Mouse (Mus musculus) retina, postnatal 7 days (tissue): ENCODE data around the gene Tbcd.
"Not testable (repeated sequence)": the region's sequence is repeated elsewhere in the genome, so short reads cannot be mapped to it uniquely, and the experiment has no call there.

ENCODE experiments used
- DNase-seq: peaks from one replicate; pipeline ENCODE4 v3.0.0-alpha.2; 2012; ENCODE audit warnings: low read depth, low spot score

The Tbcd gene

GRCm38 (mm10) chr11:121652547-121653305 lies 201.0 kb downstream of the Tbcd start:
- DNase-seq: peak; percentile 47

- DNase-seq: no peak
These were observed 201.9 kb downstream of the Tbcd start for GRCm38 (mm10) chr11:121653631-121654030.

GRCm38 (mm10) chr11:121654406-121654945 lies 202.7 kb downstream of the Tbcd start:
- DNase-seq: no peak

GRCm38 (mm10) chr11:121655166-121655806 lies 203.5 kb downstream of the Tbcd start:
- no peak for DNase-seq

GRCm38 (mm10) chr11:121655807-121656511 lies 204.2 kb downstream of the Tbcd start:
- DNase-seq: no peak

GRCm38 (mm10) chr11:121658151-121658550 lies 206.4 kb downstream of the Tbcd start:
- no peak for DNase-seq

GRCm38 (mm10) chr11:121660604-121661003 lies 208.9 kb downstream of the Tbcd start:
- not testable (repeated sequence) for DNase-seq

GRCm38 (mm10) chr11:121661116-121661515 lies 209.4 kb downstream of the Tbcd start:
- no peak for DNase-seq
